Mouse (Mus musculus) lung, adult 2 months (tissue): Measurements from ENCODE around the gene Wdr46.

Source experiments
- CTCF ChIP-seq: fragments of 200-500 bp; IDR thresholded peaks from 2 replicates; pipeline ENCODE4 v1.5.1; 2011; ENCODE audit warnings: mild to moderate bottlenecking, low read length, control low read depth; ENCODE audit not compliant: insufficient read depth
- POLR2A ChIP-seq: fragments of 200-500 bp; IDR thresholded peaks from 2 replicates; pipeline ENCODE4 v1.6.1; 2011; ENCODE audit warnings: low read depth, mild to moderate bottlenecking, control low read depth, low read length, borderline replicate concordance; ENCODE audit errors: extremely low read depth

- TF ChIP-seq CTCF = no peak
- TF ChIP-seq POLR2A = no peak
Measured at GRCm38 (mm10) chr17:33979512-33980050, 39.1 kb downstream of the Wdr46 start.
